Mouse (Mus musculus): ENCODE measurements around the gene Prkd2.
A peak's percentile ranks its signal among the peaks of the same experiment; 100 is the strongest.

Gene Prkd2

GRCm38 (mm10) chr7:16842645-16843063 lies at the start of gene Prkd2:
Gene Prkd2, plus strand, starts transcription at chr7:16842902.
- DNase-seq: peak; percentile 94 to 95

- DNase-seq: no peak
Measured at GRCm38 (mm10) chr7:16793010-16793725, 49.5 kb upstream of the Prkd2 start.

- no peak for DNase-seq
Measured at GRCm38 (mm10) chr7:16794886-16795285, 47.8 kb upstream of the Prkd2 start.

- peak; percentile 32 to 51 for DNase-seq
Measured at GRCm38 (mm10) chr7:16804409-16805028, 38.2 kb upstream of the Prkd2 start.

- DNase-seq: peak; percentile 37 to 42
Measured at GRCm38 (mm10) chr7:16807936-16808335, 34.8 kb upstream of the Prkd2 start.

- no peak for DNase-seq
Measured at GRCm38 (mm10) chr7:16808647-16809046, 34.1 kb upstream of the Prkd2 start.

GRCm38 (mm10) chr7:16809739-16810138 lies 33.0 kb upstream of the Prkd2 start:
- peak; percentile 82 to 85 for DNase-seq

GRCm38 (mm10) chr7:16810399-16810919 lies 32.2 kb upstream of the Prkd2 start:
- DNase-seq: no peak

GRCm38 (mm10) chr7:16810920-16811648 lies 31.6 kb upstream of the Prkd2 start:
- DNase-seq: peak; percentile 71 to 75

- no peak for DNase-seq
Measured at GRCm38 (mm10) chr7:16811649-16812070, 31.0 kb upstream of the Prkd2 start.

- DNase-seq: no peak
Measured at GRCm38 (mm10) chr7:16812505-16812904, 30.2 kb upstream of the Prkd2 start.

- DNase-seq: peak; percentile 67 to 70
Measured at GRCm38 (mm10) chr7:16815351-16815941, 27.3 kb upstream of the Prkd2 start, which contains the start of gene Strn4. Gene Strn4, plus strand, starts transcription at chr7:16815889.

GRCm38 (mm10) chr7:16816078-16816474 lies 26.6 kb upstream of the Prkd2 start:
- DNase-seq: peak; percentile 89 to 93

- peak; percentile 81 to 84 for DNase-seq
Measured at GRCm38 (mm10) chr7:16816475-16817122, 26.1 kb upstream of the Prkd2 start, which contains the start of gene Fkrp. Gene Fkrp, minus strand, starts transcription at chr7:16816732.

- no peak for DNase-seq
Measured at GRCm38 (mm10) chr7:16817693-16818092, 25.0 kb upstream of the Prkd2 start.

GRCm38 (mm10) chr7:16819794-16820193 lies 22.9 kb upstream of the Prkd2 start:
- no peak for DNase-seq

- DNase-seq: no peak
Measured at GRCm38 (mm10) chr7:16820271-16820763, 22.4 kb upstream of the Prkd2 start.

GRCm38 (mm10) chr7:16821091-16821490 lies 21.6 kb upstream of the Prkd2 start:
- DNase-seq: no peak

- peak in 1 of 2 experiments; percentile 45 for DNase-seq
Measured at GRCm38 (mm10) chr7:16821669-16822101, 21.0 kb upstream of the Prkd2 start.

- DNase-seq: no peak
Measured at GRCm38 (mm10) chr7:16823734-16824133, 19.0 kb upstream of the Prkd2 start.

GRCm38 (mm10) chr7:16825785-16826184 lies 16.9 kb upstream of the Prkd2 start:
- peak in 1 of 2 experiments; percentile 43 for DNase-seq

GRCm38 (mm10) chr7:16826571-16826970 lies 16.1 kb upstream of the Prkd2 start:
- DNase-seq: no peak
